ENCODE assay signal across 9 mouse cellular contexts in genomic region chr1:137952777-137953176, GRCm38 (mm10).
DNase-seq lines count a peak whose midpoint lies in the region; ATAC-seq and TF ChIP-seq lines count a peak whose summit lies in the region.
"Had no signal": no experiment of that assay in that cellular context is flagged by ENCODE, and none has a peak within 500 bp of the region (broad histone marks: within the 10 kb centered on the region; RNA-seq: fewer than 3 reads in every experiment).

No protein-coding gene starts in this region.

- DNase-seq in kidney, adult 11 months = no peak
- DNase-seq in hindbrain, embryonic 11.5 days (ENCODE audit: low spot score) = no peak
- DNase-seq in mesoderm, embryonic 11.5 days (ENCODE audit: low read depth, low spot score) = peak; percentile 65
- DNase-seq in heart, adult 18-20 months = no peak
- DNase-seq: cerebellum, postnatal 14 days; thymus, postnatal 14 days had no signal

- H3K4me2 ChIP-seq in kidney, embryonic 16.5 days (replicated peaks; ENCODE audit: low read depth, low read length) = no peak overlapping the region
- H3K4me2 ChIP-seq in hindbrain, embryonic 11.5 days (replicated peaks; ENCODE audit: low read depth, low read length) = no peak overlapping the region

- no peak for TF ChIP-seq POLR2A in embryonic fibroblast, embryonic 13.5 days (IDR thresholded peaks at IDR 0.05; ENCODE audit: low read depth, low read length)

- no peaks in the 10 kb centered on the region for H3K9me3 ChIP-seq in kidney, embryonic 16.5 days (ENCODE audit: low read length)
- H3K9me3 ChIP-seq in hindbrain, embryonic 11.5 days (ENCODE audit: control insufficient read depth, low read length) = no peaks in the 10 kb centered on the region

- H3K9ac ChIP-seq in kidney, embryonic 16.5 days (replicated peaks; ENCODE audit: low read length) = no peak overlapping the region
- no peak overlapping the region for H3K9ac ChIP-seq in hindbrain, embryonic 11.5 days (ENCODE audit: low read depth, low read length)

- no peaks in the 10 kb centered on the region for H3K27me3 ChIP-seq in kidney, embryonic 16.5 days (ENCODE audit: insufficient read depth, low read length)
- no peaks in the 10 kb centered on the region for H3K27me3 ChIP-seq in hindbrain, embryonic 11.5 days (ENCODE audit: control insufficient read depth, insufficient read depth, low read length)

- 62% methylated on average over 1 of the region's 1 CpGs for WGBS in kidney, embryonic 16.5 days
- WGBS in hindbrain, embryonic 11.5 days = 68% methylated on average over 1 of the region's 1 CpGs

- no peaks in the 10 kb centered on the region for H3K36me3 ChIP-seq in kidney, embryonic 16.5 days (ENCODE audit: insufficient read depth, low read length)
- peaks cover 3% of the 10 kb centered on the region; the same call in 1 of the 2 replicates for H3K36me3 ChIP-seq in hindbrain, embryonic 11.5 days (ENCODE audit: control insufficient read depth, insufficient read depth, low read length)

- no peak overlapping the region for H3K4me3 ChIP-seq in kidney, embryonic 16.5 days (ENCODE audit: low read length)
- no peak overlapping the region for H3K4me3 ChIP-seq in embryonic fibroblast, embryonic 13.5 days (ENCODE audit: insufficient read depth, low read length)
- H3K4me3 ChIP-seq in hindbrain, embryonic 11.5 days (ENCODE audit: low read depth, low read length) = no peak overlapping the region

- H3K27ac ChIP-seq in kidney, embryonic 16.5 days (ENCODE audit: low read length) = peak overlapping the region; percentile 46
- H3K27ac ChIP-seq in embryonic fibroblast, embryonic 13.5 days (ENCODE audit: insufficient read depth, low read length) = 0 out of 2 replicates have a peak overlapping the region, but pooled peaks have one; percentile 27
- no peak overlapping the region for H3K27ac ChIP-seq in hindbrain, embryonic 11.5 days (ENCODE audit: low read depth, low read length)

- peak; percentile 67; the same call in 1 of the 2 replicates for ATAC-seq in kidney, embryonic 16.5 days (ENCODE audit: low FRiP score, low TSS enrichment)
- peak; percentile 60 for ATAC-seq in hindbrain, embryonic 11.5 days (ENCODE audit: low FRiP score)
- ATAC-seq in megakaryocyte, adult 5-6 weeks (ENCODE audit: poor library complexity, severe bottlenecking) = no peak

- no peak for TF ChIP-seq CTCF in embryonic fibroblast, embryonic 13.5 days (IDR thresholded peaks at IDR 0.05; ENCODE audit: borderline replicate concordance, insufficient read depth, low read length)

- peaks cover 8% of the 10 kb centered on the region; the same call in 1 of the 2 replicates for H3K4me1 ChIP-seq in kidney, embryonic 16.5 days (ENCODE audit: insufficient read depth, low read length)
- H3K4me1 ChIP-seq in embryonic fibroblast, embryonic 13.5 days (ENCODE audit: control insufficient read depth, insufficient read depth, low read length) = peaks cover 4% of the 10 kb centered on the region; the same call in 1 of the 2 replicates
- no peaks in the 10 kb centered on the region for H3K4me1 ChIP-seq in hindbrain, embryonic 11.5 days (replicated peaks; ENCODE audit: control insufficient read depth, insufficient read depth, low read length)
